Mouse (Mus musculus) adrenal gland, adult 18-20 months (tissue): ENCODE results near the gene Fstl1. TPM values are rescaled to one million over a fixed set of nuclear protein-coding genes. Genes with fewer than 3 reads are reported as not detected.

Experiments
- DNase-seq, 2 experiments: peaks; one replicate each; pipeline ENCODE4 v3.0.0; 2021 to 2022; ENCODE audit warnings: low spot score in 2 of 2
- total RNA-seq, 2 experiments: library from RNA; stranded (reverse); gene quantifications; 1 replicate in 1 of 2; 2 replicates in 1 of 2; pipeline ENCODE4 v1.2.3; 2021

The Fstl1 gene
- total RNA-seq, 2 experiments from 2014 or later = 27.9 to 57.9 TPM

DNA sequence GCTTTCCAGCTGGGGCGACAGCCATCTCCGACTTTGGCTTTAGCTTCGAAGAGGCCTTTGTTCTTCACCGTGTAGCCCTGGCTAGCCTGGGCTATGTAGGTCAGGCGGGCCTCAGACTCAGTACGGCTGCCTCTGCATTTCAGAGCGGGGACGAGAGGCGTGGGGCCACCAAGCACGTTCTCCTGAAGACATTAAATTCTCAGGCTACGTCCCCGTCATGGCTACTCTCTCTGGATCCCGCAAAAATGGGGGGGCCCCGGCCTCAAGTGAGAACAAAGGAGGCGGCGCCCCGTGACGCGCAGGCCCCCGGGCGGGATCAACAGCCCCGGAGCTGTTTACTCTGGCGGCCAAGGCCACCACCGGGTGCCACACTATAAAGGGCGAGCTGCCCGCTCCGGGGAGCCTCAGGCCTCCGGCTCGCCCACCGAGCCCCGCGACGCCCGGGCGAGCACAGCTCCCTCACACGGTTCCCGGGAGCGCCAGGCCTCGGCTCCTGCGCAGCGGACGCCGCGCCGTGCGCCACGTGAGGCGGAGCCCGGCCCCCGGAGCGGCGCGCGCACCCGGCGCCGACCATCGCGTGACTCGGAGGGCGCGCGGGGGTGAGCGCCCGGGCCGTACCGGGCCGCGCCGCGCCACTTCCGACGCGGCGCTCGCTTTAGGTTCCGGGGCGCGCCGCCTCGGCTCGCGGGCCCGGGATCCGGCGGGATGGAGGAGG, 91.3 kb downstream of the Fstl1 start, which contains the start of gene Lrrc58:
Lrrc58 (plus strand) TSS at position 599 of the 715 bp plus-strand sequence.
- peak; percentile 85 to 86 for DNase-seq

GRCm38 (mm10) chr16:37868506-37869469, 92.1 kb downstream of the Fstl1 start:
- peak; percentile 52 to 59 for DNase-seq

GRCm38 (mm10) chr16:37869470-37870231, 93.0 kb downstream of the Fstl1 start:
- no peak for DNase-seq

- DNase-seq = peak in 1 of 2 experiments; percentile 46
These were observed 94.5 kb downstream of the Fstl1 start for GRCm38 (mm10) chr16:37871112-37871715.

GRCm38 (mm10) chr16:37874501-37875235, 98.0 kb downstream of the Fstl1 start:
- DNase-seq = no peak

- DNase-seq = no peak
These were observed 100.7 kb downstream of the Fstl1 start for GRCm38 (mm10) chr16:37877406-37877805.

GRCm38 (mm10) chr16:37878951-37879505, 102.4 kb downstream of the Fstl1 start:
- DNase-seq = no peak

- no peak for DNase-seq
These were observed 103.2 kb downstream of the Fstl1 start for GRCm38 (mm10) chr16:37879750-37880419.

DNA sequence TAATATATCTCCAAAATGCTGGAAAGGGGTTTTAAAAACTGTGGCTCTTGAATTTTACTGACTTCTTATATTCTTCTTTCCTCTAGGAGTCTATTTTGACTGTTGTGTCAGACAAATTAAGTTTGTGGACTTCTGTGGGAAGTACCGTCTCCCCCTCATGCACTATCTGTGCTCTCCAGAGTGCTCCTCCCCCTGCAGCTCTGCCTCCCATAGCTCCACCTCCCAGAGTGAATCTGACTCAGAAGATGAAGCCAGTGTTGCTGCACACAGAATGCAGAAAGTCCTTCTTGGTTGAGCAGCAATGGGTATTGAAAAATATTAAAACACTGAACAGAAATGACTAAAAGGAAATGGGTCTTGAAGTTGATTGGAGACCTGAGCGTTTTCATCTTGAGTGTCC, 104.5 kb downstream of the Fstl1 start:
- DNase-seq = no peak

Other genes starting within 250 kb of the Fstl1 start
- gene Gtf2e1, start 237.1 kb upstream of the Fstl1 start, total RNA-seq = 10 to 100 TPM; 13.2 to 14.8 TPM
- gene Rabl3, start 237.0 kb upstream of the Fstl1 start, total RNA-seq = 1 to 10 TPM; 6.7 to 8.0 TPM
- gene Hgd, start 196.7 kb upstream of the Fstl1 start, total RNA-seq = under 1 TPM in 1 of 2 experiments, not detected in 1; 0.63 TPM
- gene Ndufb4, start 122.4 kb upstream of the Fstl1 start, total RNA-seq = 100 to 1,000 TPM; 133 to 150 TPM
- gene Gm36028, start 84.3 kb downstream of the Fstl1 start, total RNA-seq = under 1 TPM; 0.27 to 0.99 TPM
- 100 to 1,000 TPM; 196 to 274 TPM for gene Lrrc58, start 91.5 kb downstream of the Fstl1 start, total RNA-seq
- gene Gpr156, start 139.6 kb downstream of the Fstl1 start, total RNA-seq = under 1 TPM in 1 of 2 experiments, not detected in 1; 0.16 TPM